Mouse (Mus musculus): ENCODE measurements around the gene Zup1. TPM values are rescaled to one million over a fixed set of nuclear protein-coding genes. Genes with fewer than 3 reads are reported as not detected.

The Zup1 gene
- polyA plus RNA-seq, 1 experiment from 2014 or later = 17.9 TPM

Other genes with a start within 250 kb of the Zup1 start
- gene Sult3a2, start 164.6 kb downstream of the Zup1 start, polyA plus RNA-seq (2014; fragmentation: Nextera tagmentation; extraction: Ambion mirVana) = not detected in 2 replicates
- not detected in 2 replicates for gene Sult3a1, start 93.5 kb downstream of the Zup1 start, polyA plus RNA-seq (2014; fragmentation: Nextera tagmentation; extraction: Ambion mirVana)
- 0.08 TPM in 1 of 2 replicates, not detected in the other for gene Rsph4a, start 46.2 kb downstream of the Zup1 start, polyA plus RNA-seq (2014; fragmentation: Nextera tagmentation; extraction: Ambion mirVana)
- 130 and 133 TPM in 2 replicates for gene Rwdd1, start 68.4 kb upstream of the Zup1 start, polyA plus RNA-seq (2014; fragmentation: Nextera tagmentation; extraction: Ambion mirVana)
- not detected in 2 replicates for gene Trappc3l, start 86.3 kb upstream of the Zup1 start, polyA plus RNA-seq (2014; fragmentation: Nextera tagmentation; extraction: Ambion mirVana)
- gene Calhm4, start 93.0 kb upstream of the Zup1 start, polyA plus RNA-seq (2014; fragmentation: Nextera tagmentation; extraction: Ambion mirVana) = not detected in 2 replicates
- 0.75 and 0.97 TPM in 2 replicates for gene Calhm5, start 145.2 kb upstream of the Zup1 start, polyA plus RNA-seq (2014; fragmentation: Nextera tagmentation; extraction: Ambion mirVana)
- 1.7 and 2.6 TPM in 2 replicates for gene Calhm6, start 176.7 kb upstream of the Zup1 start, polyA plus RNA-seq (2014; fragmentation: Nextera tagmentation; extraction: Ambion mirVana)

Data from intestine, embryonic 14.5 days (tissue).